8 mouse cellular contexts compared by ENCODE assay signal in the genomic region with DNA sequence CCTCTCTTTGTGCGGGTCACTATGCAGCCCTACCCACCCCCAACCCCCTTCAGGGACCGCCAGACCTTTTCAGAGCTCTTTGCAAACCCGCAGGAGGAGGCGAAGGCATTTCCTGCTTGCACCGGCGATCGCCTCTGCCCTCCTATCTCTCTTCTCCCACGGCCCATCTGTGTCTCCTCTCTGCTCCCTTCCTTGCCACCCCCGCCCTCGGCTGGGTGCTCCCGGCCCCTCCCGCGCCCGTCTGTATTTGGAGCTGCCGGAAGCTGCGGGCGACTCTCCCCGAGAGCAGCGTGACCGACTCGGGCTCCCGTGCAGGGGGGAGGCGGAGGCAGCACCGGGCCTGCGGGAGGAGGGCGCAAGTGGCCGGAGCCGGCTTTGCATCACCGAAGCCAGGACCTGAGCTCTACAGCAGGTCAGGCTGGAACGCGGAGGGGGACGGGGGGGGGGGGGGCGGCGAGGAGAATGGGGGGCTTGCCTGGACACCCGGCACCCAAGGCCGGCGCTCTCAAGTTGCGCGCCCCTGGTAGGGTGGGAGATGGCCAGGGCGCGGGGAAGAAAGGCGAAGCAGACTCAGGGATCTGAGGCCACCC. TPM values are rescaled to one million over a fixed set of nuclear protein-coding genes. Genes with fewer than 3 reads are reported as not detected.
DNase-seq lines count a peak whose midpoint lies in the region; ATAC-seq and TF ChIP-seq lines count a peak whose summit lies in the region.

A gene (plus strand): TSS at position 49 of the 590 bp plus-strand sequence.

- no peak for TF ChIP-seq CTCF in cortical plate, adult 2 months (IDR thresholded peaks at IDR 0.05; ENCODE audit: extremely low read depth, insufficient read depth, low read length)

- intact Hi-C loops in left cerebral cortex, postnatal 14 days (cut with DNase I): loop anchor here (5.0 kb wide), 1 partner anchor 80 kb away; no protein-coding TSS in a partner anchor

- peak within 1 kb of the TSS; percentile 86 for H3K4me3 ChIP-seq in cortical plate, adult 2 months (ENCODE audit: insufficient read depth, low read length)

- H3K27ac ChIP-seq in cortical plate, adult 2 months (ENCODE audit: insufficient read depth, low read length): peak within 1 kb of the TSS; percentile 93

- 0 out of 2 replicates have a peak, but pooled peaks have one; percentile 28 for TF ChIP-seq POLR2A in cortical plate, adult 2 months (IDR thresholded peaks at IDR 0.05; ENCODE audit: extremely low read depth, insufficient read depth, low read length)

- peak; percentile 98 for ATAC-seq in megakaryocyte progenitor cell, adult 5-6 weeks (replicated peaks; ENCODE audit: poor library complexity)

- DNase-seq in adrenal gland, adult 18-20 months (ENCODE audit: low spot score in 2 of 2): peak; percentile 46 to 55
- DNase-seq in gastrocnemius, postnatal 25 days: peak; percentile 87
- DNase-seq in induced T-regulatory cell, adult 2 months (ENCODE audit: low read depth): peak; percentile 45
- DNase-seq in left cerebral cortex, postnatal 14 days (ENCODE audit: low spot score in 2 of 2): peak; percentile 68 to 81
- DNase-seq in right cerebral cortex, postnatal 14 days: peak; percentile 79
- DNase-seq in urinary bladder, postnatal 10 days (ENCODE audit: low spot score): peak; percentile 45

- no peaks in the 10 kb centered on the region for H3K4me1 ChIP-seq in cortical plate, adult 2 months (ENCODE audit: control insufficient read depth, insufficient read depth, low read length)

RNA-seq across cellular contexts. Expression of the gene that starts here (rescaled TPM):
- total RNA-seq in adrenal gland, adult 18-20 months (2021): 1 to 10 TPM; 5.1 to 5.6 TPM
- polyA plus RNA-seq in cortical plate, adult 2 months (2012; rRNA removed): 213 and 221 TPM in 2 replicates
- 100 to 1,000 TPM; 281 to 304 TPM for total RNA-seq in gastrocnemius, postnatal 25 days (2021)
- 100 to 1,000 TPM; 170 to 199 TPM for total RNA-seq in left cerebral cortex, postnatal 14 days (2021)
- total RNA-seq in megakaryocyte progenitor cell, adult 5-6 weeks (2015): 0.20 and 0.39 TPM in 2 replicates
- total RNA-seq in megakaryocyte progenitor cell, adult 5-6 weeks (2017): 0.14 TPM in 1 of 2 replicates, not detected in the other

Comparison
In these comparisons a context has a peak if more than half of its experiments do, and no peak if none do; other contexts are left out.
1. Peak in every context shown above with its lines: DNase-seq, ATAC-seq, H3K4me3 ChIP-seq and H3K27ac ChIP-seq.
2. RNA of the gene that starts here (total RNA-seq): 281 to 304 TPM in gastrocnemius, postnatal 25 days and 170 to 199 TPM in left cerebral cortex, postnatal 14 days; 5.1 to 5.6 TPM in adrenal gland, adult 18-20 months and 0.14 to 0.39 TPM in megakaryocyte progenitor cell, adult 5-6 weeks; every median in the first group is over 10 times any median in the second.
3. Peak in ATAC-seq in megakaryocyte progenitor cell, adult 5-6 weeks; RNA of the gene not detected or under 1 TPM.